Mouse (Mus musculus) left cerebral cortex, postnatal 14 days (tissue): ENCODE data around the gene Cd48. TPM values are rescaled to one million over a fixed set of nuclear protein-coding genes. Genes with fewer than 3 reads are reported as not detected.
A peak's percentile ranks its signal among the peaks of the same experiment; 100 is the strongest.
"Not testable (repeated sequence)": the region's sequence is repeated elsewhere in the genome, so short reads cannot be mapped to it uniquely, and the experiment has no call there.

ENCODE experiments used
- DNase-seq, 2 experiments: peaks; one replicate each; pipeline ENCODE4 v3.0.0; 2021 to 2022; ENCODE audit warnings: low spot score in 2 of 2, mixed read lengths in 1 of 2
- intact Hi-C: fragments of 180-260 bp; cut with DNase I; formaldehyde crosslinking; loops from one replicate; pipeline ENCODE4 v1.15.1; 2025
- long read RNA-seq, 2 experiments: library from polyadenylated mRNA; stranded (forward); transcript quantifications; one replicate each; pipeline ENCODE4 v2.0.0; 2021
- total RNA-seq, 2 experiments: library from RNA; stranded (reverse); gene quantifications; 2 replicates each; pipeline ENCODE4 v1.2.3; 2021

The Cd48 gene
- under 1 TPM; 0.38 to 0.40 TPM for total RNA-seq
- long read RNA-seq, experiment 1, partial matches to known transcripts: 0 of 2 reads
- long read RNA-seq, experiment 1, other reads (novel, unspliced or antisense): 0 of 2 reads
- long read RNA-seq, experiment 2: 0 reads

GRCm38 (mm10) chr1:171681531-171682299 lies at the start of gene Cd48:
TSS of gene Cd48 (plus strand) at chr1:171682009.
- no peak for DNase-seq
- intact Hi-C loops: no loop called here

GRCm38 (mm10) chr1:171635696-171636095 lies 46.1 kb upstream of the Cd48 start:
- intact Hi-C loops: no loop called here
- DNase-seq: no peak

GRCm38 (mm10) chr1:171637101-171637500 lies 44.7 kb upstream of the Cd48 start:
- intact Hi-C loops: no loop called here
- DNase-seq: no peak

- intact Hi-C loops: no loop called here
- DNase-seq: peak; percentile 11 to 30
Measured at GRCm38 (mm10) chr1:171638686-171639085, 43.1 kb upstream of the Cd48 start.

GRCm38 (mm10) chr1:171640796-171641195 lies 41.0 kb upstream of the Cd48 start:
- intact Hi-C loops: no loop called here
- DNase-seq: no peak

- DNase-seq: no peak
- intact Hi-C loops: no loop called here
Measured at GRCm38 (mm10) chr1:171643612-171644011, 38.2 kb upstream of the Cd48 start.

- intact Hi-C loops: no loop called here
- DNase-seq: no peak
Measured at GRCm38 (mm10) chr1:171646429-171646940, 35.3 kb upstream of the Cd48 start.

GRCm38 (mm10) chr1:171647716-171648115 lies 34.1 kb upstream of the Cd48 start:
- no peak for DNase-seq
- intact Hi-C loops: no loop called here

- intact Hi-C loops: no loop called here
Measured at GRCm38 (mm10) chr1:171648840-171649239, 33.0 kb upstream of the Cd48 start.

GRCm38 (mm10) chr1:171652734-171653133 lies 29.1 kb upstream of the Cd48 start, which contains the start of gene Slamf7:
TSS of gene Slamf7 (minus strand) at chr1:171653035.
- intact Hi-C loops: no loop called here
- DNase-seq: no peak

More at GRCm38 (mm10) chr1:171648840-171649239, 33.0 kb upstream of the Cd48 start:
- no peak for DNase-seq

GRCm38 (mm10) chr1:171658561-171658991 lies 23.2 kb upstream of the Cd48 start:
- peak; percentile 50 to 56 for DNase-seq
- intact Hi-C loops: loop anchor here (5.0 kb wide), 1 partner anchor 156 kb away; the partner anchor contains the start of gene Alyref2

GRCm38 (mm10) chr1:171660423-171660822 lies 21.4 kb upstream of the Cd48 start:
- intact Hi-C loops: no loop called here
- DNase-seq: no peak

GRCm38 (mm10) chr1:171661482-171661881 lies 20.3 kb upstream of the Cd48 start:
- intact Hi-C loops: no loop called here

GRCm38 (mm10) chr1:171663757-171664156 lies 18.1 kb upstream of the Cd48 start:
- DNase-seq: no peak
- intact Hi-C loops: no loop called here

More at GRCm38 (mm10) chr1:171661482-171661881, 20.3 kb upstream of the Cd48 start:
- no peak for DNase-seq

- peak in 1 of 2 experiments; percentile 42 for DNase-seq
- intact Hi-C loops: no loop called here
Measured at GRCm38 (mm10) chr1:171666350-171666749, 15.5 kb upstream of the Cd48 start.

- intact Hi-C loops: no loop called here
Measured at GRCm38 (mm10) chr1:171667160-171667559, 14.6 kb upstream of the Cd48 start.

GRCm38 (mm10) chr1:171672451-171672850 lies 9.4 kb upstream of the Cd48 start:
- intact Hi-C loops: not testable (repeated sequence)
- DNase-seq: peak; percentile 11 to 49

More at GRCm38 (mm10) chr1:171667160-171667559, 14.6 kb upstream of the Cd48 start:
- DNase-seq: no peak

- DNase-seq: peak; percentile 44 to 68
- intact Hi-C loops: no loop called here
Measured at GRCm38 (mm10) chr1:171672854-171673475, 8.8 kb upstream of the Cd48 start.

GRCm38 (mm10) chr1:171674467-171674866 lies 7.3 kb upstream of the Cd48 start:
- no peak for DNase-seq
- intact Hi-C loops: no loop called here

GRCm38 (mm10) chr1:171677721-171678120 lies 4.1 kb upstream of the Cd48 start:
- intact Hi-C loops: no loop called here
- DNase-seq: no peak
